Mouse (Mus musculus) liver, embryonic 14.5 days (tissue): Measurements from ENCODE around the gene Srsf6. TPM values are rescaled to one million over a fixed set of nuclear protein-coding genes. Genes with fewer than 3 reads are reported as not detected.

ENCODE experiments used
- ATAC-seq: fragments of 200-750 bp; cut with Nextera tagmentation; 2 replicates; pipeline ENCODE4 v1.8.0; 2017; ENCODE audit warnings: moderate number of reproducible peaks, mild to moderate bottlenecking, moderate library complexity; ENCODE audit not compliant: insufficient read depth
- DNase-seq, 3 experiments: peaks; one replicate each; pipeline ENCODE4 v3.0.0-alpha.2; 2012 to 2013; ENCODE audit warnings: low read depth in 3 of 3, low spot score in 3 of 3
- H3K27ac ChIP-seq: fragments of 300-500 bp; sonication (generic); 2 replicates; pipeline ENCODE4 v1.5.1; 2014; ENCODE audit warnings: moderate library complexity, mild to moderate bottlenecking, control low read depth, inconsistent platforms
- H3K27me3 ChIP-seq: fragments of 300-500 bp; sonication (generic); 2 replicates; pipeline ENCODE4 v1.6.1; 2014; ENCODE audit warnings: mild to moderate bottlenecking, low read length, moderate library complexity; ENCODE audit not compliant: control insufficient read depth, insufficient read depth
- H3K36me3 ChIP-seq: fragments of 300-500 bp; sonication (generic); replicated peaks from 2 replicates; pipeline ENCODE4 v1.6.1; 2014; ENCODE audit warnings: low read depth; ENCODE audit not compliant: control insufficient read depth, insufficient read depth
- H3K4me1 ChIP-seq, 2 experiments: fragments of 200-500 bp in 1 of 2; fragments of 300-500 bp in 1 of 2; sonication (generic) in 1 of 2; replicated peaks; 2 replicates each; pipeline ENCODE4 v1.6.1; 2012 to 2014; ENCODE audit warnings: antibody characterized with exemption in 1 of 2, inconsistent platforms in 1 of 2, low read length in 1 of 2; ENCODE audit not compliant: control insufficient read depth in 2 of 2, insufficient read depth in 2 of 2
- H3K4me2 ChIP-seq: fragments of 300-500 bp; sonication (generic); 2 replicates; pipeline ENCODE4 v1.6.1; 2014; ENCODE audit warnings: low read depth, mild to moderate bottlenecking, control low read depth, moderate library complexity
- H3K4me3 ChIP-seq, 2 experiments: fragments of 200-500 bp in 1 of 2; fragments of 300-500 bp in 1 of 2; sonication (generic) in 1 of 2; 2 replicates each; pipeline ENCODE4 v1.5.1; 2012 to 2014; ENCODE audit warnings: low read depth in 2 of 2, low read length in 2 of 2, mild to moderate bottlenecking in 2 of 2, control low read depth in 1 of 2, inconsistent platforms in 1 of 2, moderate library complexity in 1 of 2; ENCODE audit not compliant: insufficient read depth in 1 of 2
- H3K9ac ChIP-seq: fragments of 300-500 bp; sonication (generic); replicated peaks from 2 replicates; pipeline ENCODE4 v1.6.1; 2014; ENCODE audit warnings: mild to moderate bottlenecking, control low read depth, moderate library complexity
- H3K9me3 ChIP-seq: fragments of 300-500 bp; sonication (generic); 2 replicates; pipeline ENCODE4 v1.6.1; 2016; ENCODE audit warnings: low read length, mixed read lengths; ENCODE audit not compliant: control insufficient read depth
- CTCF ChIP-seq: IDR thresholded peaks from 2 replicates; pipeline ENCODE4 v1.5.1; 2016; ENCODE audit warnings: antibody characterized with exemption, low read depth, control low read depth
- EP300 ChIP-seq: IDR thresholded peaks from 2 replicates; pipeline ENCODE4 v1.6.1; 2016; ENCODE audit warnings: antibody characterized with exemption, low read depth
- WGBS: fragments of 180-500 bp; shearing (Covaris S2); extraction: QIAGEN DNeasy Blood & Tissue Kit; methylation state at CpG from one replicate; pipeline ENCODE4 v1.1.7; 2014; ENCODE audit not compliant: insufficient replicate concordance; 5-methylcytosine and 5-hydroxymethylcytosine counted together
- polyA plus RNA-seq, 2 experiments: library from polyadenylated mRNA; depleted of rRNA in 1 of 2; stranded (reverse) in 1 of 2; unstranded in 1 of 2; fragments of >200 nt; fragmentation: Nextera tagmentation in 1 of 2; extraction: Ambion mirVana in 1 of 2; gene quantifications; 2 replicates each; pipeline versions ENCODE4 v1.2.1 to v1.2.3; 2012 to 2014

Gene Srsf6
- polyA plus RNA-seq, 2 experiments = 80.4 to 113 TPM

- Histone ChIP-seq H3K9ac (no peak overlapping the region), H3K9me3 (no peaks in the 10 kb centered on the region), H3K4me3 (no peak overlapping the region), H3K36me3 (no peaks in the 10 kb centered on the region), H3K27me3 (no peaks in the 10 kb centered on the region), H3K27ac (no peak overlapping the region), H3K4me2 (no peak overlapping the region), H3K4me1 (peaks cover 0 to 2% of the 10 kb centered on the region in 2 experiments; a peak in 1 of 4 replicates)
- ATAC-seq = no peak
- DNase-seq = no peak
- WGBS = 65% methylated on average over 11 of the region's 11 CpGs
- no peak for TF ChIP-seq EP300
- no peak for TF ChIP-seq CTCF
These were observed 43.9 kb downstream of the Srsf6 start for GRCm38 (mm10) chr2:162975157-162975775.

DNA sequence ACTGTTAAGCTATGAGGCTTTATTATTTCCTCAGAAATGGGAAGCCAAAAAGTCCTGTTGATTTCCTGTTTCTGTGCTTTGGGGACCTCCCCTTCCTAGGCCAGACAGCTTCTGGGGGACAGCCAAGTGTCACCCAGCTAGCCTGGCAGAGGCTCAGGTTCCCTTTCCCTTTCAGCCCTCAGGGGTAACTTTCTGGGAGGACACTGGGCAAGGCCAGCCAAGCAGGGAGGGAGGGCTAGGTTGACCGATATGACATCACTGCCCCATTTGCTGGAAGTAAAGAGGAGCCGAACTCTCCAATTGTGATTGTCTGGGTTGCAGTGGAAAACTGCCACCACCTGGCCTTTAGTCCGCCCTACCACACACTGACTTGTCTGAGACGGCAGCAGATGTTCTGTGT is 44.7 kb downstream of the Srsf6 start:
- no peak for DNase-seq

DNA sequence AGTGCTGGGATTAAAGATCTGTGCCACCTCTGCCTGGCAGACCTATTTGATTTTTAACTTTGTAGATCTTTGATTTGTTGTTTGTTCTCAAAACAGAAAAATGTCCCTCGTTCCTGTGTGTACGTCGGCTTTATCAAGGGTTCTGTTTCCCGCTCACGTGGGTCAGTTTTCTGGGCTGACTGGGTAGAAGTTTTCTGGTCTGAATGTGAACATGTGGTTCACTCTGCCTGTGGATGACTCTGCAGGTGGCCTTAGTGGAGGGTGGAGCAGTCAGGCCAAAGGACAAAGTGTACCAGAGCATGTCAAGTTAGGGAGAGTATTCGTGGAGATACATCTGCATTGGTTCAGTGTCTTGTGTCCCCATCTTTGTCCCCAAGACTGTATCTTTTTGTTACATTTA is 53.1 kb downstream of the Srsf6 start:
- no peaks in the 10 kb centered on the region for H3K27me3 ChIP-seq
- whole genome bisulfite sequencing = 60% methylated on average over 6 of the region's 6 CpGs
- H3K9ac ChIP-seq = no peak overlapping the region
- no peak overlapping the region for H3K4me2 ChIP-seq
- DNase-seq (no peak), ATAC-seq (no peak)
- H3K36me3 ChIP-seq = no peaks in the 10 kb centered on the region
- no peak overlapping the region for H3K4me3 ChIP-seq
- peaks cover 0 to 10% of the 10 kb centered on the region in 2 experiments; a peak in 2 of 4 replicates for H3K4me1 ChIP-seq
- TF ChIP-seq CTCF = no peak
- no peak for TF ChIP-seq EP300
- no peak overlapping the region for H3K27ac ChIP-seq
- H3K9me3 ChIP-seq = no peaks in the 10 kb centered on the region

More for the DNA sequence above, 44.7 kb downstream of the Srsf6 start:
- no peak overlapping the region for H3K9ac ChIP-seq
- no peak overlapping the region for H3K27ac ChIP-seq
- H3K4me1 ChIP-seq = peaks cover 0 to 2% of the 10 kb centered on the region in 2 experiments; a peak in 1 of 4 replicates
- no peaks in the 10 kb centered on the region for H3K9me3 ChIP-seq
- 58% methylated on average over 4 of the region's 4 CpGs for WGBS
- H3K27me3 ChIP-seq = no peaks in the 10 kb centered on the region
- no peak overlapping the region for H3K4me3 ChIP-seq
- no peaks in the 10 kb centered on the region for H3K36me3 ChIP-seq
- ATAC-seq = no peak
- H3K4me2 ChIP-seq = no peak overlapping the region
- no peak for TF ChIP-seq EP300
- no peak for TF ChIP-seq CTCF

GRCm38 (mm10) chr2:162985923-162986322 is 54.6 kb downstream of the Srsf6 start:
- Histone ChIP-seq H3K27me3 (no peaks in the 10 kb centered on the region), H3K36me3 (no peaks in the 10 kb centered on the region), H3K27ac (no peak overlapping the region), H3K4me1 (peaks cover 0 to 10% of the 10 kb centered on the region in 2 experiments; a peak in 2 of 4 replicates), H3K9me3 (no peaks in the 10 kb centered on the region), H3K4me3 (no peak overlapping the region), H3K9ac (no peak overlapping the region), H3K4me2 (no peak overlapping the region)
- TF ChIP-seq CTCF = no peak
- no peak for TF ChIP-seq EP300
- 47% methylated on average over 3 of the region's 3 CpGs for WGBS
- DNase-seq (no peak), ATAC-seq (no peak)

Other genes starting within 250 kb of the Srsf6 start
- 0.08 and 0.32 TPM in 2 replicates for gene L3mbtl1, start 11.9 kb downstream of the Srsf6 start, polyA plus RNA-seq (2012; rRNA removed)
- 0.04 TPM in 1 of 2 replicates, not detected in the other for gene L3mbtl1, start 11.9 kb downstream of the Srsf6 start, polyA plus RNA-seq (2014; fragmentation: Nextera tagmentation; extraction: Ambion mirVana)
- 1.9 and 2.1 TPM in 2 replicates for gene Sgk2, start 55.8 kb downstream of the Srsf6 start, polyA plus RNA-seq (2012; rRNA removed)
- gene Sgk2, start 55.8 kb downstream of the Srsf6 start, polyA plus RNA-seq (2014; fragmentation: Nextera tagmentation; extraction: Ambion mirVana) = 3.6 and 4.0 TPM in 2 replicates
- gene Ift52, start 85.8 kb downstream of the Srsf6 start, polyA plus RNA-seq (2012; rRNA removed) = 8.1 and 10.9 TPM in 2 replicates
- gene Ift52, start 85.8 kb downstream of the Srsf6 start, polyA plus RNA-seq (2014; fragmentation: Nextera tagmentation; extraction: Ambion mirVana) = 15.6 and 16.3 TPM in 2 replicates
- gene Mybl2, start 123.2 kb downstream of the Srsf6 start, polyA plus RNA-seq (2012; rRNA removed) = 28.7 and 33.7 TPM in 2 replicates
- gene Mybl2, start 123.2 kb downstream of the Srsf6 start, polyA plus RNA-seq (2014; fragmentation: Nextera tagmentation; extraction: Ambion mirVana) = 30.8 and 33.5 TPM in 2 replicates
- gene Gtsf1l, start 156.3 kb downstream of the Srsf6 start, polyA plus RNA-seq (2012; rRNA removed) = not detected in 2 replicates
- gene Gtsf1l, start 156.3 kb downstream of the Srsf6 start, polyA plus RNA-seq (2014; fragmentation: Nextera tagmentation; extraction: Ambion mirVana) = not detected in 2 replicates